Mouse (Mus musculus) hindbrain, embryonic 13.5 days (tissue): ENCODE results near the gene Marveld1. TPM values are rescaled to one million over a fixed set of nuclear protein-coding genes. Genes with fewer than 3 reads are reported as not detected.
A peak's percentile ranks its signal among the peaks of the same experiment; 100 is the strongest.

Experiments
- ATAC-seq: fragments of 200-750 bp; cut with Nextera tagmentation; 2 replicates; pipeline ENCODE4 v1.8.0; 2017; ENCODE audit warnings: moderate TSS enrichment; ENCODE audit not compliant: low FRiP score
- H3K27ac ChIP-seq: fragments of 300-500 bp; sonication (generic); 2 replicates; pipeline ENCODE4 v1.5.1; 2015; ENCODE audit warnings: inconsistent platforms, mild to moderate bottlenecking, moderate library complexity
- H3K27me3 ChIP-seq: fragments of 300-500 bp; sonication (generic); 2 replicates; pipeline ENCODE4 v1.6.1; 2015; ENCODE audit warnings: mild to moderate bottlenecking, inconsistent platforms
- H3K36me3 ChIP-seq: fragments of 300-500 bp; sonication (generic); 2 replicates; pipeline ENCODE4 v1.6.1; 2015; ENCODE audit warnings: mild to moderate bottlenecking, inconsistent platforms
- H3K4me1 ChIP-seq: fragments of 300-500 bp; sonication (generic); replicated peaks from 2 replicates; pipeline ENCODE4 v1.6.1; 2015; ENCODE audit warnings: inconsistent platforms
- H3K4me2 ChIP-seq: fragments of 300-500 bp; sonication (generic); 2 replicates; pipeline ENCODE4 v1.6.1; 2015; ENCODE audit warnings: inconsistent platforms, mild to moderate bottlenecking, moderate library complexity
- H3K4me3 ChIP-seq: fragments of 300-500 bp; sonication (generic); 2 replicates; pipeline ENCODE4 v1.5.1; 2015; ENCODE audit warnings: mild to moderate bottlenecking, inconsistent platforms
- H3K9ac ChIP-seq: fragments of 300-500 bp; sonication (generic); 2 replicates; pipeline ENCODE4 v1.6.1; 2015; ENCODE audit warnings: mild to moderate bottlenecking, inconsistent platforms
- H3K9me3 ChIP-seq: fragments of 300-500 bp; sonication (generic); 2 replicates; pipeline ENCODE4 v1.6.1; 2016; ENCODE audit warnings: inconsistent platforms
- WGBS: fragments of 180-500 bp; shearing (Covaris S2); methylation state at CpG from one replicate; pipeline ENCODE4 v1.1.7; 2015; 5-methylcytosine and 5-hydroxymethylcytosine counted together
- polyA plus RNA-seq: library from polyadenylated mRNA; unstranded; fragments of >200 nt; fragmentation: Nextera tagmentation; extraction: Ambion mirVana; gene quantifications from 2 replicates; pipeline ENCODE4 v1.2.1, GENCODE M21; 2015

The Marveld1 gene
- 1.5 and 1.7 TPM in 2 replicates for polyA plus RNA-seq

- Histone ChIP-seq H3K9ac (peak within 1 kb of the TSS; percentile 79), H3K27me3 (peaks cover 46% of the 10 kb centered on the region), H3K4me1 (peaks cover 24% of the 10 kb centered on the region), H3K27ac (peak within 1 kb of the TSS; percentile 48; the same call in 1 of the 2 replicates), H3K36me3 (no peaks in the 10 kb centered on the region), H3K4me3 (peak within 1 kb of the TSS; percentile 65), H3K4me2 (peak within 1 kb of the TSS; percentile 78), H3K9me3 (no peaks in the 10 kb centered on the region)
- under 1% methylated on average over 38 of the region's 57 CpGs for WGBS
- ATAC-seq: peak; percentile 16; the same call in 1 of the 2 replicates
These were observed at the start of gene Marveld1 for GRCm38 (mm10) chr19:42147170-42147768. Gene Marveld1 (plus strand): TSS chr19:42147400.

- Histone ChIP-seq H3K4me3 (no peak overlapping the region), H3K27me3 (no peaks in the 10 kb centered on the region), H3K4me1 (no peaks in the 10 kb centered on the region; the same call in 1 of the 2 replicates), H3K27ac (no peak overlapping the region), H3K36me3 (peaks cover 40% of the 10 kb centered on the region), H3K9ac (no peak overlapping the region), H3K9me3 (no peaks in the 10 kb centered on the region), H3K4me2 (no peak overlapping the region)
- 92% methylated on average over 3 of the region's 3 CpGs for WGBS
- no peak for ATAC-seq
These were observed 47.8 kb upstream of the Marveld1 start for GRCm38 (mm10) chr19:42099406-42099805.

GRCm38 (mm10) chr19:42104681-42105080 lies 42.5 kb upstream of the Marveld1 start:
- Histone ChIP-seq H3K9me3 (no peaks in the 10 kb centered on the region), H3K4me2 (no peak overlapping the region), H3K9ac (no peak overlapping the region), H3K4me1 (no peaks in the 10 kb centered on the region), H3K4me3 (no peak overlapping the region), H3K27me3 (no peaks in the 10 kb centered on the region), H3K36me3 (peaks cover 52% of the 10 kb centered on the region), H3K27ac (no peak overlapping the region)
- no peak for ATAC-seq
- 97% methylated on average over 9 of the region's 9 CpGs for WGBS

DNA sequence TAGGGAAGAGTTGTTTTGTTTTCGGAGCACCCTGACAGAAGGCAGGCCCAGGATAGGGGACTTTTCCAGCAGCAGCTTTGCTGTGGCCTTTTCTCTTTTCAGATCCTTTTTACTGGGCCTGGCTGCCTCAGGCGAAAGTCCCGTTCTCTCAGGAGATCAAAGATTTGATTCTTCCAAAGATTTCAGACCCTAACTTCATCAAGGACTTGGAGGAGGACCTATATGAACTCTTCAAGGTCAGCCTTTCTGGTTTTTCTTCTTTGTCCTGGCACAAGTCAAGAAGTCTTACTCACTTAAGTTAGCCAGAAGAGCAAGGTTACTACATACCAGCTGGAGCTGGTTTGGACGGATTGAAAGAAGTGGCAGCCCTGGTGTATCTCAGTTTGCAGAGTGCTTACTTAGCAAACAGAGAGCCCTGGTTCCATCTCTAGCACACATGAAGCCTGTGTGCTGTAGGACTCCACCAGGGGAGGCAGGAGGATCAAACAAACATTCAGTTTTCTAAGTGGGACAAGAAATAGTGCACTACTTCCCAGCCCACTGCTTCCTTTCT lies 31.3 kb upstream of the Marveld1 start:
- peaks cover 70% of the 10 kb centered on the region for H3K36me3 ChIP-seq
- H3K9ac ChIP-seq: no peak overlapping the region
- no peak for ATAC-seq
- H3K27me3 ChIP-seq: no peaks in the 10 kb centered on the region
- H3K27ac ChIP-seq: no peak overlapping the region
- H3K4me1 ChIP-seq: no peaks in the 10 kb centered on the region
- no peak overlapping the region for H3K4me3 ChIP-seq
- no peak overlapping the region for H3K4me2 ChIP-seq
- H3K9me3 ChIP-seq: no peaks in the 10 kb centered on the region
- WGBS: 91% methylated on average over 4 of the region's 4 CpGs

DNA sequence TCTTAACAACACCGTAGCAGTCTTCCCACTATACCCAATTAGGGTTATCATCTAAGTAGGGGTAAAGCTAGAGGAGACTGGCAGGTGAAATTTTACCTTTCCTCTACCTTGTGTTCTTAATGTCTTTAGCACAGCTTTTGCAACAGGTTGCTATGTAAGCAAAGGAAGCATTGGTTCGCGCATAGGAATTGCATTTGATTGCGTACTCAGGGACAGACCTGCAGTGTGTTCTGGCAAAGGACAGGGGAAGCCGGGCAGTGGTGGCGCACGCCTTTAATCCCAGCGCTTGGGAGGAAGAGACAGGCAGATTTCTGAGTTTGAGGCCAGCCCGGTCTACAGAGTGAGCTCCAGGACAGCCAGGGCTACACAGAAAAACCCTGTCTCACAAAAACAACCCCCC lies 29.1 kb upstream of the Marveld1 start:
- WGBS: 97% methylated on average over 9 of the region's 9 CpGs
- Histone ChIP-seq H3K27ac (no peak overlapping the region), H3K4me2 (no peak overlapping the region), H3K9me3 (no peaks in the 10 kb centered on the region), H3K4me3 (no peak overlapping the region), H3K4me1 (no peaks in the 10 kb centered on the region), H3K27me3 (no peaks in the 10 kb centered on the region), H3K36me3 (peaks cover 79% of the 10 kb centered on the region), H3K9ac (no peak overlapping the region)
- no peak for ATAC-seq

- Histone ChIP-seq H3K27ac (no peak overlapping the region), H3K4me2 (no peak overlapping the region), H3K4me3 (no peak overlapping the region), H3K36me3 (peaks cover 79% of the 10 kb centered on the region), H3K9ac (no peak overlapping the region), H3K9me3 (no peaks in the 10 kb centered on the region), H3K27me3 (no peaks in the 10 kb centered on the region), H3K4me1 (no peaks in the 10 kb centered on the region)
- ATAC-seq: no peak
- WGBS: 93% methylated on average over 5 of the region's 5 CpGs
These were observed 28.6 kb upstream of the Marveld1 start for GRCm38 (mm10) chr19:42118596-42118995.

DNA sequence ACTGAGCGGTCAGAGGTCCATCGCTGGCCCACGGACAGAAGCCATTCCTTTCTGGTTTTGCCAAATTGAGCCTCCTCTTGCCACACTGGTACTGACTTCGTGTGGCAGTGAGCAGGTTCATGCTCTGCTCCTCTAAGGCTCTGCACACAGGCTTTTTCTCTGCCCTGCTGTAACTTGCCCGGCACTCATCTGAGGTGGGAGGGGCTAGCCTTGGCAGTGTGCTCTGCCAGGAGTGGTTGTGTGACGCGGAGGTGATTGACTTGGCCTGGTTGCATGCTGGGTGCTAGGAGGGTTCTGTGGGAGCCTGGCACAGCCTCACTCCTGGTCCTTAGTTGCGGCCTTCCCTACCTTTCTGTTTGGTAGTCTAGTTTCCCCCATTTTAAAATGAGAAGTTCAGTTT lies 26.7 kb upstream of the Marveld1 start:
- peaks cover 81% of the 10 kb centered on the region for H3K36me3 ChIP-seq
- no peak overlapping the region for H3K4me3 ChIP-seq
- no peak overlapping the region for H3K9ac ChIP-seq
- no peaks in the 10 kb centered on the region for H3K9me3 ChIP-seq
- H3K27me3 ChIP-seq: no peaks in the 10 kb centered on the region
- no peak for ATAC-seq
- H3K27ac ChIP-seq: no peak overlapping the region
- 93% methylated on average over 8 of the region's 8 CpGs for WGBS
- H3K4me2 ChIP-seq: no peak overlapping the region
- H3K4me1 ChIP-seq: no peaks in the 10 kb centered on the region

GRCm38 (mm10) chr19:42124684-42125083 lies 22.5 kb upstream of the Marveld1 start:
- no peak for ATAC-seq
- Histone ChIP-seq H3K9me3 (no peaks in the 10 kb centered on the region), H3K36me3 (peaks cover 50% of the 10 kb centered on the region), H3K4me1 (peaks cover 17% of the 10 kb centered on the region), H3K27ac (no peak overlapping the region), H3K4me3 (no peak overlapping the region), H3K9ac (no peak overlapping the region), H3K4me2 (no peak overlapping the region), H3K27me3 (peaks cover 22% of the 10 kb centered on the region)
- 88% methylated on average over 13 of the region's 13 CpGs for WGBS

DNA sequence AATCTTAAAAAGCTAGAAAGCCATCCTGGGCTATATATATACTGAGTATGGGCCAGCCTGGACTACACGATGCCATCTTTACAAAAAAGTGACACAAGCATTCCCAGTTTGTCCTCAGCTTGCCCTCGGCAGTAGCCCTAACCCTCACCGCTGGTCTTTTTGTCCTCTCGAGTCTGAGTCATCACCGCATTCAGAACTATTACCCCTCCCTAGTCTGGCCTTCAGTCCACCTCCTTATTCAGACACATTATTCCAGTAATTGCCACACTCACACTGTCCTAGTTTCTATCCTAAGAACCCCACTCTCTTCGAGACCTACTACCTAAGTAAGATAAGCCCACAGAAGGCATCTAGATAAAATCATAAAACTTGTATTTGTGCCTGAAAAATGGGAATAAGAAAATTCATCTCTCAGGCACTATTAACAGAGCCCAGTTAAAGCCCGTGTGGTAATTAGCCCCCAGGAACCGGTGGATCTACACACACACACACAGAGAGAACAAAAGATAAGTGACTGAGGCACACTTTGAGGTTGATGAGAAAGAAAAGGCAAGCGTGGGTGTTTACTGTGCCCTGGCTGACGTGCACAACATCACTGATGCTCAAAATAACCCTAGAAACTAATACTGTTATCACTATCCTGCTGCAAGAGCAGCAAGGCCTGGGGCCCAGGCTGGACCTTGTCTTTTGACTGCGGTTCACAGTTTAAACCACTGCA lies 21.5 kb upstream of the Marveld1 start:
- peaks cover 40% of the 10 kb centered on the region for H3K36me3 ChIP-seq

DNA sequence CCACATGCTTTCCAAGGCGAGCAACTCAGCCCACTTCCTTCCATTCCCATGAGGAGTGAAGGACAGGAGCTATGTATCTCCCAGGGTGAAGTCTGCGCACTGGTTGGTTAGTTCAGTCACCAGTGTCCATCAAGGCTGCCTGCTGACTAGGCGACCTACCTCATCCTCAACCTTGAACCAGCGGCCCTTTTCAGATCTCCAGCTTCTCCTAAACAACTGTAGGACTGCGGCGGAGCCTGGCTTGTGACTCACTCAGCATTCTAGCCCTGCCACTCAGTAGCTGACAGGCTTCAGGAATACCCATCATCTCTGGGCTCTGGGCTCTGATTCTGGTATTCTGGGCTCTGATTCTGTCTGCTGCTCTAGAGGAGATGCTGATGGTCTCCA lies 21.0 kb upstream of the Marveld1 start:
- Histone ChIP-seq H3K36me3 (peaks cover 35% of the 10 kb centered on the region), H3K4me3 (no peak overlapping the region), H3K9ac (no peak overlapping the region), H3K27ac (no peak overlapping the region), H3K27me3 (peaks cover 25% of the 10 kb centered on the region), H3K4me1 (peaks cover 22% of the 10 kb centered on the region), H3K4me2 (no peak overlapping the region), H3K9me3 (no peaks in the 10 kb centered on the region)
- 93% methylated on average over 6 of the region's 6 CpGs for WGBS
- no peak for ATAC-seq

More for the DNA sequence above, 21.5 kb upstream of the Marveld1 start:
- Histone ChIP-seq H3K4me3 (no peak overlapping the region), H3K27me3 (peaks cover 22% of the 10 kb centered on the region), H3K27ac (no peak overlapping the region), H3K9me3 (no peaks in the 10 kb centered on the region), H3K9ac (no peak overlapping the region), H3K4me2 (no peak overlapping the region), H3K4me1 (peaks cover 22% of the 10 kb centered on the region)
- no peak for ATAC-seq
- 80% methylated on average over 11 of the region's 11 CpGs for WGBS

GRCm38 (mm10) chr19:42127024-42127423 lies 20.2 kb upstream of the Marveld1 start:
- H3K9ac ChIP-seq: no peak overlapping the region
- peaks cover 22% of the 10 kb centered on the region for H3K4me1 ChIP-seq
- H3K27ac ChIP-seq: no peak overlapping the region
- H3K27me3 ChIP-seq: peaks cover 27% of the 10 kb centered on the region
- H3K36me3 ChIP-seq: peaks cover 29% of the 10 kb centered on the region
- no peak overlapping the region for H3K4me3 ChIP-seq
- no peak overlapping the region for H3K4me2 ChIP-seq
- H3K9me3 ChIP-seq: no peaks in the 10 kb centered on the region
- ATAC-seq: no peak
- WGBS: 86% methylated on average over 5 of the region's 5 CpGs

DNA sequence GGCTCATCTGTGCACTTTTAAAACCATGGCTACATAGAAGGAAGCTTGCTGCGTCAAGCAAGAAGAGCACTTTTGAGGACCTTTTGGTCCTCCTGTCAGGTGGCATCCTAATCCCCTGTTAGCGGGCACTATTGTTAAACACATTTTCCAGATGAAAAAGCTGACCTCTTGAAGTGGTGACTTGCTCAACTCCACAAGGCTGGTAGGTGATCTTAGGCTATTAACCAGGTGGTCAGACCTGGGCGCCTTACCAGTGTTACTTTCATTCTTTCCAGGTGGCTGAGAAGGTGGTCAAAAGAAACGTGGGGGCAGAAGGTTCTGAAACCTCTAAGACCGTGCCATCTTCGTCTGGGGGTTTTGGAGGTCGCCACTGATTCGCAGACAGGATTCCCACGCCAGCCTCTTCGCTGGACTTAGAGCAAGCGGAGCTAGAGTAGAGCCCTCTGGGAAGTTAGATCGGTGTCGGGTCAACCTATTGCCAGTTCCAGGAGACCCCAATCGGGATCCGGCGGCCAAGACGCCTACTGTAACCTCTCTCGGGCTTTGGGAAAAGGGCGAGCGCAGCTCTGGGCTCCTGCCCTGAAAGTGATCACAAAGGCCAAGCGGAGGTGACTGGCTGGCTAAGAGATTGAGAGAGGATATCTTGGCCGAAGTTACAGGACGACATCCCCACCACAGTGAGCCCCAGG lies 19.0 kb upstream of the Marveld1 start:
- Histone ChIP-seq H3K4me3 (peak overlapping the region; percentile 55), H3K36me3 (peaks cover 23% of the 10 kb centered on the region), H3K9ac (peak overlapping the region; percentile 81), H3K4me2 (peak overlapping the region; percentile 95), H3K27ac (peak overlapping the region; percentile 71), H3K9me3 (no peaks in the 10 kb centered on the region), H3K27me3 (peaks cover 27% of the 10 kb centered on the region), H3K4me1 (peaks cover 22% of the 10 kb centered on the region)
- 7% methylated on average over 23 of the region's 23 CpGs for WGBS
- ATAC-seq: no peak; the same call in 1 of the 2 replicates
